ENCODE assay signal across 8 mouse cellular contexts in the genomic region with DNA sequence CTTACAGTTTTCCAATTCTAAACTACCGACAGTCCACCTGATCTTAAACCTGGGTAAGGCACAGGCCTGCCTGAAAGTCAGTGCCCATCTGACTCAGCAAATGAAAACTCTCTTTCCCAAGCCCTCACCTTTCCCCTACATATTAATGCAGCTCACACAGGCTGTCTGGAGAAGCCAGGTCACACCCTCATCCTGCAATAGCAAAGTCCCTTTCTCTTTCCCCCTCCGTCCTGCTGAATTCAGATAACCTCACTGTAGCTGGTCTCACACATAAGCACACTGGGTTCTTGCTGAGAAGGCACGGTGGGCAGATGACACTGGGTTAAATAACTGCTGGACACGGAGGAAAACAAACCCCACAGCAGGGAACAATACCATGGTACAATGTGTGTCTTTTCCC. TPM values are rescaled to one million over a fixed set of nuclear protein-coding genes. Genes with fewer than 3 reads are reported as not detected.
A peak's percentile ranks its signal among the peaks of the same experiment; 100 is the strongest.
DNase-seq lines count a peak whose midpoint lies in the region; ATAC-seq and TF ChIP-seq lines count a peak whose summit lies in the region.

No protein-coding gene starts in this region.

- 0 out of 2 replicates have a peak overlapping the region, but pooled peaks have one; percentile 14 for H3K9ac ChIP-seq in CH12.LX (ENCODE audit: insufficient read depth, low read depth)
- H3K9ac ChIP-seq in hindbrain, embryonic 15.5 days, result no peak overlapping the region
- H3K9ac ChIP-seq in liver, embryonic 11.5 days (ENCODE audit: low read depth, low read length), result peak overlapping the region; percentile 35; the same call in 1 of the 2 replicates

- 46% methylated on average over 4 of the region's 4 CpGs for WGBS in hindbrain, embryonic 15.5 days
- 40% methylated on average over 4 of the region's 4 CpGs for WGBS in liver, embryonic 11.5 days

- no peak overlapping the region for H3K27ac ChIP-seq in CH12.LX (ENCODE audit: insufficient read depth, low read depth)
- 0 out of 2 replicates have a peak overlapping the region, but pooled peaks have one; percentile 1 for H3K27ac ChIP-seq in cortical plate, adult 2 months (ENCODE audit: insufficient read depth, low read length)
- H3K27ac ChIP-seq in hindbrain, embryonic 15.5 days (replicated peaks), result peak overlapping the region; percentile 21; the same call in 1 of the 2 replicates
- H3K27ac ChIP-seq in liver, embryonic 11.5 days (ENCODE audit: low read depth, low read length), result peak overlapping the region; percentile 21; the same call in 1 of the 2 replicates

- TF ChIP-seq EP300 in CH12.LX (IDR thresholded peaks at IDR 0.05; ENCODE audit: low read length), result no peak

- dilution Hi-C loops in CH12.LX (cut with MboI; ENCODE audit: extremely low pct_ligation_motif_present, extremely low pct_unique_long_range_greater_than_20kb, low sequenced_read_pairs), result no loop called here

- H3K4me2 ChIP-seq in CH12.LX (ENCODE audit: insufficient read depth, low read depth, poor library complexity, severe bottlenecking), result no peak overlapping the region
- H3K4me2 ChIP-seq in hindbrain, embryonic 15.5 days, result peak overlapping the region; percentile 89
- H3K4me2 ChIP-seq in liver, embryonic 11.5 days, result peak overlapping the region; percentile 73

- no peaks in the 10 kb centered on the region for H3K9me3 ChIP-seq in CH12.LX (replicated peaks; ENCODE audit: low read length)
- H3K9me3 ChIP-seq in hindbrain, embryonic 15.5 days, result no peaks in the 10 kb centered on the region
- no peaks in the 10 kb centered on the region for H3K9me3 ChIP-seq in liver, embryonic 11.5 days (ENCODE audit: control insufficient read depth, low read length)

- in situ Hi-C loops in CH12.LX (cut with MboI; ENCODE audit: low pct_ligation_motif_present, low pct_unique_long_range_greater_than_20kb, low sequenced_read_pairs), result no loop called here

- H3K36me3 ChIP-seq in CH12.LX (replicated peaks in 1 of 2; ENCODE audit: control insufficient read depth in 1 of 2, insufficient read depth in 1 of 2, low read length in 1 of 2), result peaks cover 0 to 7% of the 10 kb centered on the region in 2 experiments
- H3K36me3 ChIP-seq in hindbrain, embryonic 15.5 days, result no peaks in the 10 kb centered on the region
- no peaks in the 10 kb centered on the region for H3K36me3 ChIP-seq in liver, embryonic 11.5 days (ENCODE audit: control insufficient read depth, insufficient read depth, low read length)

- TF ChIP-seq RAD21 in CH12.LX (IDR thresholded peaks at IDR 0.05; ENCODE audit: low read depth, low read length), result no peak

- peaks cover 7 to 11% of the 10 kb centered on the region in 2 experiments for H3K4me1 ChIP-seq in CH12.LX (ENCODE audit: control insufficient read depth in 1 of 2, insufficient read depth in 2 of 2)
- no peaks in the 10 kb centered on the region for H3K4me1 ChIP-seq in cortical plate, adult 2 months (ENCODE audit: control insufficient read depth, insufficient read depth, low read length)
- H3K4me1 ChIP-seq in hindbrain, embryonic 15.5 days (replicated peaks), result peaks cover 17% of the 10 kb centered on the region
- H3K4me1 ChIP-seq in liver, embryonic 11.5 days (replicated peaks; ENCODE audit: control insufficient read depth, insufficient read depth, low read length), result peaks cover 25% of the 10 kb centered on the region

- TF ChIP-seq POLR2A in CH12.LX (IDR thresholded peaks at IDR 0.05; ENCODE audit: low read depth, low read length), result no peak
- TF ChIP-seq POLR2A in cortical plate, adult 2 months (IDR thresholded peaks at IDR 0.05; ENCODE audit: extremely low read depth, insufficient read depth, low read length), result no peak

- H3K27me3 ChIP-seq in CH12.LX (replicated peaks), result peaks cover 2% of the 10 kb centered on the region
- H3K27me3 ChIP-seq in hindbrain, embryonic 15.5 days, result no peaks in the 10 kb centered on the region
- H3K27me3 ChIP-seq in liver, embryonic 11.5 days (replicated peaks; ENCODE audit: control insufficient read depth, insufficient read depth, low read length), result no peaks in the 10 kb centered on the region

- no peak for TF ChIP-seq CTCF in CH12.LX (conservative IDR thresholded peaks at IDR 0.05 in 1 of 2, IDR thresholded peaks at IDR 0.05 in 1 of 2; ENCODE audit: low read depth in 2 of 2, low read length in 2 of 2)
- no peak for TF ChIP-seq CTCF in cortical plate, adult 2 months (IDR thresholded peaks at IDR 0.05; ENCODE audit: extremely low read depth, insufficient read depth, low read length)

- H3K4me3 ChIP-seq in CH12.LX (replicated peaks in 1 of 3; ENCODE audit: low read depth in 2 of 3, low read length in 2 of 3, poor library complexity in 1 of 3), result no peak overlapping the region
- no peak overlapping the region; the same call in 1 of the 2 replicates for H3K4me3 ChIP-seq in cortical plate, adult 2 months (ENCODE audit: insufficient read depth, low read length)
- H3K4me3 ChIP-seq in hindbrain, embryonic 15.5 days, result no peak overlapping the region
- peak overlapping the region; percentile 77 for H3K4me3 ChIP-seq in liver, embryonic 11.5 days (ENCODE audit: low read depth, low read length)

- ATAC-seq in hindbrain, embryonic 15.5 days (ENCODE audit: low FRiP score, low read depth), result no peak
- peak; percentile 54 for ATAC-seq in liver, embryonic 11.5 days (replicated peaks; ENCODE audit: low FRiP score)

- H3K79me2 ChIP-seq in CH12.LX (replicated peaks; ENCODE audit: control insufficient read depth, extremely low read depth, insufficient read depth, poor library complexity, severe bottlenecking), result no peaks in the 10 kb centered on the region

- DNase-seq in CH12.LX (ENCODE audit: extremely low read depth), result no peak
- DNase-seq in liver, embryonic 11.5 days (ENCODE audit: low spot score), result no peak
- no peak for DNase-seq in frontal cortex, postnatal 14 days (ENCODE audit: low spot score in 2 of 2)
- no peak for DNase-seq in right cerebral cortex, postnatal 14 days
- no peak for DNase-seq in spleen, adult 18-20 months
- DNase-seq in frontal cortex, postnatal 36 days (ENCODE audit: low spot score in 2 of 2), result no peak

TF ChIP-seq in CH12.LX, 34 proteins besides CTCF, POLR2A, EP300 and RAD21:
- TF ChIP-seq ZC3H11A (IDR thresholded peaks at IDR 0.05; ENCODE audit: low read depth, low read length), result no peak
- TF ChIP-seq GABPA (IDR thresholded peaks at IDR 0.05; ENCODE audit: insufficient replicate concordance, low read depth, low read length), result no peak
- TF ChIP-seq JUN (IDR thresholded peaks at IDR 0.05; ENCODE audit: insufficient read depth, low read depth, low read length), result no peak
- TF ChIP-seq MEF2A (IDR thresholded peaks at IDR 0.05; ENCODE audit: borderline replicate concordance, low read depth, low read length), result no peak
- no peak for TF ChIP-seq POLR2AphosphoS2 (IDR thresholded peaks at IDR 0.05; ENCODE audit: low read depth, low read length)
- TF ChIP-seq UBTF (IDR thresholded peaks at IDR 0.05; ENCODE audit: low read depth, low read length), result no peak
- TF ChIP-seq JUND (conservative IDR thresholded peaks at IDR 0.05; ENCODE audit: low read depth, low read length), result no peak
- no peak for TF ChIP-seq NELFE (IDR thresholded peaks at IDR 0.05; ENCODE audit: low read depth, low read length)
- no peak for TF ChIP-seq ZKSCAN1 (IDR thresholded peaks at IDR 0.05; ENCODE audit: borderline replicate concordance, low read depth, low read length)
- TF ChIP-seq ZNF384 (IDR thresholded peaks at IDR 0.05; ENCODE audit: low read depth, low read length), result no peak
- no peak for TF ChIP-seq MAFK (IDR thresholded peaks at IDR 0.05; ENCODE audit: insufficient replicate concordance, low read length)
- TF ChIP-seq RCOR1 (conservative IDR thresholded peaks at IDR 0.05; ENCODE audit: low read depth, low read length), result no peak
- no peak for TF ChIP-seq E2F4 (IDR thresholded peaks at IDR 0.05; ENCODE audit: insufficient replicate concordance, low read depth, low read length)
- no peak for TF ChIP-seq KAT2A (IDR thresholded peaks at IDR 0.05; ENCODE audit: insufficient replicate concordance, low read length)

RNA-seq across cellular contexts. Expression of a gene that starts 1.5 kb away (rescaled TPM):
- total RNA-seq in CH12.LX (2012; rRNA removed), result 10.9 and 14.1 TPM in 2 replicates
- total RNA-seq in CH12.LX (2014; rRNA removed), result 10.8 and 15.2 TPM in 2 replicates
- polyA plus RNA-seq in CH12.LX (2012; ENCODE audit: insufficient read length, low read depth), result 12.3 and 13.5 TPM in 2 replicates
- 8.2 and 10.3 TPM in 2 replicates for polyA plus RNA-seq in cortical plate, adult 2 months (2012; rRNA removed)
- polyA plus RNA-seq in hindbrain, embryonic 15.5 days (2015; fragmentation: Nextera tagmentation; extraction: Ambion mirVana), result 16.2 and 17.7 TPM in 2 replicates
- 52.8 and 63.7 TPM in 2 replicates for polyA plus RNA-seq in liver, embryonic 11.5 days (2014; fragmentation: Nextera tagmentation; extraction: Ambion mirVana)

RNA-seq across cellular contexts. Expression of a gene that starts 32.3 kb away (rescaled TPM):
- 43.8 and 51.4 TPM in 2 replicates for total RNA-seq in CH12.LX (2012; rRNA removed)
- total RNA-seq in CH12.LX (2014; rRNA removed), result 54.3 and 70.8 TPM in 2 replicates
- polyA plus RNA-seq in CH12.LX (2012; ENCODE audit: insufficient read length, low read depth), result 40.7 and 46.1 TPM in 2 replicates
- 141 and 149 TPM in 2 replicates for polyA plus RNA-seq in cortical plate, adult 2 months (2012; rRNA removed)
- 94.0 and 95.2 TPM in 2 replicates for polyA plus RNA-seq in hindbrain, embryonic 15.5 days (2015; fragmentation: Nextera tagmentation; extraction: Ambion mirVana)
- 89.2 and 90.7 TPM in 2 replicates for polyA plus RNA-seq in liver, embryonic 11.5 days (2014; fragmentation: Nextera tagmentation; extraction: Ambion mirVana)

RNA-seq across cellular contexts. Expression of a gene that starts 42.4 kb away (rescaled TPM):
- 165 and 201 TPM in 2 replicates for total RNA-seq in CH12.LX (2012; rRNA removed)
- 369 and 395 TPM in 2 replicates for total RNA-seq in CH12.LX (2014; rRNA removed)
- 217 and 230 TPM in 2 replicates for polyA plus RNA-seq in CH12.LX (2012; ENCODE audit: insufficient read length, low read depth)
- polyA plus RNA-seq in cortical plate, adult 2 months (2012; rRNA removed), result 41.1 and 42.6 TPM in 2 replicates
- polyA plus RNA-seq in hindbrain, embryonic 15.5 days (2015; fragmentation: Nextera tagmentation; extraction: Ambion mirVana), result 98.8 and 117 TPM in 2 replicates
- polyA plus RNA-seq in liver, embryonic 11.5 days (2014; fragmentation: Nextera tagmentation; extraction: Ambion mirVana), result 215 and 224 TPM in 2 replicates

RNA-seq across cellular contexts. Expression of a gene that starts 46.2 kb away (rescaled TPM):
- not detected in 2 replicates for total RNA-seq in CH12.LX (2012; rRNA removed)
- not detected in 2 replicates for total RNA-seq in CH12.LX (2014; rRNA removed)
- polyA plus RNA-seq in CH12.LX (2012; ENCODE audit: insufficient read length, low read depth), result not detected in 2 replicates
- polyA plus RNA-seq in cortical plate, adult 2 months (2012; rRNA removed), result 0.08 TPM in 2 replicates
- 0.05 TPM in 1 of 2 replicates, not detected in the other for polyA plus RNA-seq in hindbrain, embryonic 15.5 days (2015; fragmentation: Nextera tagmentation; extraction: Ambion mirVana)
- not detected in 2 replicates for polyA plus RNA-seq in liver, embryonic 11.5 days (2014; fragmentation: Nextera tagmentation; extraction: Ambion mirVana)
